Mouse (Mus musculus) liver, embryonic 16.5 days (tissue): ENCODE measurements around the gene Kpna4. TPM values are rescaled to one million over a fixed set of nuclear protein-coding genes. Genes with fewer than 3 reads are reported as not detected.

Source experiments
- ATAC-seq: fragments of 200-750 bp; cut with Nextera tagmentation; 2 replicates; pipeline ENCODE4 v1.8.0; 2017; ENCODE audit warnings: low read depth, mild to moderate bottlenecking, moderate number of reproducible peaks, moderate library complexity
- H3K27ac ChIP-seq: fragments of 300-500 bp; sonication (generic); 2 replicates; pipeline ENCODE4 v1.5.1; 2014; ENCODE audit warnings: mild to moderate bottlenecking, low read length
- H3K27me3 ChIP-seq: fragments of 300-500 bp; sonication (generic); 2 replicates; pipeline ENCODE4 v1.6.1; 2014; ENCODE audit warnings: low read depth, low read length, mixed read lengths; ENCODE audit not compliant: control insufficient read depth, insufficient read depth
- H3K36me3 ChIP-seq: fragments of 300-500 bp; sonication (generic); 2 replicates; pipeline ENCODE4 v1.6.1; 2014; ENCODE audit warnings: mild to moderate bottlenecking; ENCODE audit not compliant: control insufficient read depth, insufficient read depth
- H3K4me1 ChIP-seq: fragments of 300-500 bp; sonication (generic); 2 replicates; pipeline ENCODE4 v1.6.1; 2014; ENCODE audit warnings: low read depth, low read length, mixed read lengths; ENCODE audit not compliant: control insufficient read depth
- H3K4me2 ChIP-seq: fragments of 300-500 bp; sonication (generic); 2 replicates; pipeline ENCODE4 v1.6.1; 2014; ENCODE audit warnings: low read depth, low read length, mixed read lengths
- H3K4me3 ChIP-seq: fragments of 300-500 bp; sonication (generic); 2 replicates; pipeline ENCODE4 v1.5.1; 2014; ENCODE audit warnings: low read depth, mild to moderate bottlenecking, low read length
- H3K9ac ChIP-seq: fragments of 300-500 bp; sonication (generic); 2 replicates; pipeline ENCODE4 v1.6.1; 2014; ENCODE audit warnings: low read depth, low read length
- H3K9me3 ChIP-seq: fragments of 300-500 bp; sonication (generic); replicated peaks from 2 replicates; pipeline ENCODE4 v1.6.1; 2016; ENCODE audit warnings: low read length; ENCODE audit not compliant: control insufficient read depth
- WGBS: fragments of 180-500 bp; shearing (Covaris S2); extraction: QIAGEN DNeasy Blood & Tissue Kit; methylation state at CpG from one replicate; pipeline ENCODE4 v1.1.7; 2014; ENCODE audit not compliant: insufficient replicate concordance; 5-methylcytosine and 5-hydroxymethylcytosine counted together
- polyA plus RNA-seq: library from polyadenylated mRNA; unstranded; fragments of >200 nt; fragmentation: Nextera tagmentation; extraction: Ambion mirVana; gene quantifications from 2 replicates; pipeline ENCODE4 v1.2.1, GENCODE M21; 2015

Gene Kpna4
- polyA plus RNA-seq, 1 experiment from 2014 or later, result 8.5 TPM

DNA sequence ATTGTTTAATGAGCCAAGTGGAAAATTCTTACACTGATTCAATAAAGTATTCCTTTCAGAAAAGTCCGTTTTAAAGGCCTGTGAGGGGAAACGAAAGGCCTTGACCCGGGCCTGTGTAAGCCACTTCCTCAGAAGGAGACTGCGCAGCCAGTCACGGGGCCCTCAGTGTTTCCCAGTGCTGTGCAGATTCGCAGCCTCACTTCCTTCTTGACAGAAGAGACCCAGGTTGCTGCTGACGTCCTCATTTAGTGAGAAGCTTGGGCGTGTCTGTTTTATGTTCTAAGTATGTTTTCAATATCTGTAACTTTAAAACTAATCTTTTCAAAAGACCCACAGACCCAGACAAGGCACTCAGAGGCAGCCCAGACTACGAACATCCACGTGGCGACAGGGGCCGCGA is 29.6 kb upstream of the Kpna4 start:
- Histone ChIP-seq H3K9ac (no peak overlapping the region), H3K4me2 (no peak overlapping the region), H3K27ac (no peak overlapping the region), H3K27me3 (no peaks in the 10 kb centered on the region), H3K4me3 (no peak overlapping the region), H3K4me1 (no peaks in the 10 kb centered on the region), H3K36me3 (no peaks in the 10 kb centered on the region), H3K9me3 (no peaks in the 10 kb centered on the region)
- ATAC-seq, result 0 out of 2 replicates have a peak, but pooled peaks have one; percentile 37
- 47% methylated on average over 13 of the region's 13 CpGs for WGBS

DNA sequence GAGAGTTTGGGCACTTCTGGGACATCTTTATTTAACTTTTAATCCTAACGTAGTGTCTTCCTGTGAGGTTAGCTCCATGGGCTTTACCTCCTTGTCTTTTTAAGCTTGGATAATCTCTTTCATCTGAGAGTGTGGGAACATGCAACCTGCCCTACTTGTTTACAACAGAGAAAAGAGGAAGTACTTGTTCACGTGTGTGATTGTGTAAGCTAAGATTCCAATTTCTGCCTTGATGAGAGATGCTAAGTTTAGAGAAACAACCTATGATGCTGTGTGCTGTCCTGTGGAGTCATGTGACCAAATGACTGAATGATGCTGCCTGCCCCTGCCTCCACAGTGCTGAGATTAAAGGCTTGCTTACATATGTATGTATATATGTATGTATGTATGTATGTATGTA is 27.8 kb upstream of the Kpna4 start:
- H3K9me3 ChIP-seq, result no peaks in the 10 kb centered on the region
- H3K9ac ChIP-seq, result no peak overlapping the region
- H3K36me3 ChIP-seq, result no peaks in the 10 kb centered on the region
- H3K27me3 ChIP-seq, result no peaks in the 10 kb centered on the region
- no peak for ATAC-seq
- H3K27ac ChIP-seq, result no peak overlapping the region
- WGBS, result 28% methylated on average over 2 of the region's 2 CpGs
- H3K4me3 ChIP-seq, result no peak overlapping the region
- no peaks in the 10 kb centered on the region for H3K4me1 ChIP-seq
- H3K4me2 ChIP-seq, result no peak overlapping the region

DNA sequence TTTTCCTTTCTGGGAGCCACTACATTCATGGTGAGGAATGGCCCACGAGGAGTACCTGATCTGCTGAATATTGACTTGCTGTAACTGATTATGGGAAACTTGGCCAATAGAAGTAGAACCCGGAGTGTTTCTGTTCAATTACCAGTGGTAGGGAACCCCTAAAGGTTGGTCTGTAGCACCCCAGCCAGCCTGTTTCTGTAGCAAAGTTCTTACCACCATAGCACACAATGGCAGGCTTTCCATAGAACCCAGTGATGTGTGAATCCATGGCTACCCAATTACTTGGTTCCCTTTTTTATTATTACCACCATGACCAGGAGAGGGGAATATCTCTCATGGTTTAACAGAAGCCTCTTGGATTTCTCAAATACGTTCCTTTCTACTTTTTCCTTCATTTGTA is 24.0 kb upstream of the Kpna4 start:
- H3K4me1 ChIP-seq, result no peaks in the 10 kb centered on the region
- no peak overlapping the region for H3K4me2 ChIP-seq
- no peak overlapping the region for H3K27ac ChIP-seq
- no peaks in the 10 kb centered on the region for H3K36me3 ChIP-seq
- WGBS, result 67% methylated on average over 3 of the region's 3 CpGs
- H3K4me3 ChIP-seq, result no peak overlapping the region
- no peaks in the 10 kb centered on the region for H3K9me3 ChIP-seq
- no peak for ATAC-seq
- H3K9ac ChIP-seq, result no peak overlapping the region
- no peaks in the 10 kb centered on the region for H3K27me3 ChIP-seq

DNA sequence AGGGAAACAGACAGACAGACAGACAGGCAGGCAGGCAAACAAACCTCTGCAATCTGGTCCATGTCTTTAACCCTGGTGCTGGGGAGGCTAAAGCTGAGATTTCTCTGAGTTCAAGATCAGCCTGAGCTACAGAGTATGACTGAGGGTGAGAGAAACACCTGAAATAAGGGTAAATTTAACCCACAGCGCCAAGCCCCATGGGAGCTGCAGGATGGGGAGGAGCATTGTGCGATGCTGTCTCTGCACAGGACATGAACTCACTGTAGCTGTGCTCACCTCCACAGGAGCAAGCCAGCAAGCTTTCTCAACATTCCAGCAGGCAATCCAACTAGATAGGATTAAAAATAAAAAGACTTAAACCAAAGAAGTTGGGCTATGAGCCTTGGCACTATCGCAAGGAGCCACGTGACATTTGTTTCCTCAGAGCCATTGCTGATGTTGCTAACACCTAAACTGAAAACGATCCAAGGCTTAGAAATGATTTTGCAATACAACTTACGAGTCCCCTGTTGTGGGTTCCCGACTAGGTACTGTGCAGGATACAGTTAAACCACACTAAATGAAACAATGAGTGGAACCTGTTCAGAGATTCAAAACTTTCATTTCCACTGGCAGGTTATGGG is 15.6 kb upstream of the Kpna4 start:
- Histone ChIP-seq H3K27ac (no peak overlapping the region), H3K4me3 (no peak overlapping the region), H3K4me1 (no peaks in the 10 kb centered on the region), H3K4me2 (no peak overlapping the region), H3K36me3 (no peaks in the 10 kb centered on the region), H3K27me3 (no peaks in the 10 kb centered on the region), H3K9me3 (no peaks in the 10 kb centered on the region), H3K9ac (no peak overlapping the region)
- ATAC-seq, result no peak
- 61% methylated on average over 7 of the region's 7 CpGs for WGBS

DNA sequence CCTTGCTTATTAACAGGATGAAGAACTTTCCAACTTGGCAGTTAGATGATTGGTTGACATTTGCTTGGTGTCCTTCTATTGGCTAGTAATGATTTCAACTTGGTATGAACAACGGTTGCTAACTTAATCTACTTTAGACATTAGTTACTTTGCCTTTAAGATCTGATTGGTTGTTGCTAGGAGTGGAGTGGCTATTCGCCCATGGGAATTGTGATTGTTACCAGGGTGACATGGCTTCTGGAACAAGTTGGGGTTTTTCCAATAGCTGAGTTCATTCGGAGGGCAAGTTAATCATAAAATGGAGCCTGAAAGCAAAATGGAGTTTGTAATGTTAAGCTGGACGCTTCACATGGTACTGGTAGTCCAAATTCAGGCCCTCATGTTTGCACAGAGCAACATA is 13.9 kb upstream of the Kpna4 start:
- Histone ChIP-seq H3K4me3 (no peak overlapping the region), H3K4me1 (no peaks in the 10 kb centered on the region), H3K9ac (no peak overlapping the region), H3K27ac (no peak overlapping the region), H3K9me3 (no peaks in the 10 kb centered on the region), H3K36me3 (no peaks in the 10 kb centered on the region), H3K27me3 (no peaks in the 10 kb centered on the region), H3K4me2 (no peak overlapping the region)
- 66% methylated on average over 4 of the region's 4 CpGs for WGBS
- ATAC-seq, result no peak

DNA sequence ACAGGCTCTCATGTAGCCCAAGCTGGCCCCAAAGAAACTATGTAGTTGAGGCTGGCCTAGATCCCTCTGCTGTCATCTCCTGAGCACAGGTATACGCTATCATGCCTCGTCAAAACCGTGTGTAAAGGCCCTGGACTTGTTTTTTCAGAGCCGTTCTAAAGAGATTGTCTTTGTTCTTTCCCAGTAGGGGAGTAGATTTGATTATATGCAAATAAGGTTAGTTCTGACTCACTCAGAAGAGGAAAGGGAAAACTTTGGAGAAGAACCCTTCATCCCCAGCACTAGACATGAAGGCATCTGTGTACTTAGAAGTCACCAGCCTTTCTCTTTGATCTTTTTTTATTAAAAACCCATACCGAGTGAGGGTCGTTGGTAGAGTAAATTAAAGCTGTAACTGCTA is 9.1 kb upstream of the Kpna4 start:
- H3K4me1 ChIP-seq, result no peaks in the 10 kb centered on the region
- H3K4me3 ChIP-seq, result no peak overlapping the region
- WGBS, result 69% methylated on average over 6 of the region's 6 CpGs

DNA sequence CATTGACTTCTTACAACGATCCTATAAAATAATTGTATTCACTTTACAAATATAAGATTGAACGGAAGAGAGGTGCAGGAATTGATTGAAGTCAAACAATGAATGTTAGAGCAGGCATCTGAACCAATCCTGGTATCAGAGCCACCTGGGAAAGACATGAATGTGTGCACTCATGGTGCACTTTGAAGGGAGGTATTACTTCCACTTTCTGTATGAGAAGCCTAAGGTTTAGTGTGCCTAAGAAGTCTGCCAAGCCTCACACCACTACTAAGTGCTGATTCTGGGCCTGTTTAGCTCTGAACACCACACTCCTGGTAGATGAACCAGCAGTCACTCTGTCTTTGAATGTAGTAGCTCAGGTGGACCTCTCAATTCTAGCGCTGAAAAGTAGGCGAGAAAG is 4.1 kb upstream of the Kpna4 start:
- Histone ChIP-seq H3K4me1 (no peaks in the 10 kb centered on the region; the same call in 1 of the 2 replicates), H3K4me3 (no peak overlapping the region), H3K36me3 (no peaks in the 10 kb centered on the region), H3K9me3 (no peaks in the 10 kb centered on the region), H3K27ac (no peak overlapping the region), H3K4me2 (no peak overlapping the region), H3K9ac (no peak overlapping the region), H3K27me3 (no peaks in the 10 kb centered on the region)
- WGBS, result 68% methylated on average over 4 of the region's 4 CpGs
- ATAC-seq, result no peak

More for the DNA sequence above, 9.1 kb upstream of the Kpna4 start:
- no peak overlapping the region for H3K27ac ChIP-seq
- no peak for ATAC-seq
- H3K9me3 ChIP-seq, result no peaks in the 10 kb centered on the region
- no peak overlapping the region for H3K4me2 ChIP-seq
- H3K9ac ChIP-seq, result no peak overlapping the region
- H3K36me3 ChIP-seq, result no peaks in the 10 kb centered on the region
- no peaks in the 10 kb centered on the region for H3K27me3 ChIP-seq

DNA sequence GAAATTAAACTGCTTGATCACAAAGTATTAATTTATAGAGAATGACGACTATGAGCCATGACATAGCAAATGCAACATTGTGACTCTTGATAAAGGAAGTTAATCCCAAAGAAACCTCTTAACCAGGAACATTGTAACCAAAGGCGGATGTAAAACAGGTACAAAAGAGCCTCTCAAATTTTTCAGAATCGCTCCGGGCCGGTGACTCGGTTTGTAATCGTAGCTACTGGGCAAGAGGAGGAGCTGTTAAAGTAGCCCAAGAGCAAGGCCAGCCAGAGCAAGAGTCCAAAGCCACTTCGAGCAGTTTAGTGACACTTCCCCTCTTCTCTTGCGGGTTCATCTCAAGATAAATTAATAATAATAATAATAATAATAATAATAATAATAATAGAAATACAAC is 780 bp upstream of the Kpna4 start:
- ATAC-seq, result no peak
- Histone ChIP-seq H3K9ac (peak overlapping the region; percentile 96), H3K27me3 (no peaks in the 10 kb centered on the region), H3K4me2 (peak overlapping the region; percentile 88), H3K9me3 (no peaks in the 10 kb centered on the region), H3K4me3 (peak overlapping the region; percentile 98), H3K27ac (peak overlapping the region; percentile 93), H3K4me1 (peaks cover 3% of the 10 kb centered on the region), H3K36me3 (no peaks in the 10 kb centered on the region)
- 6% methylated on average over 9 of the region's 9 CpGs for WGBS

DNA sequence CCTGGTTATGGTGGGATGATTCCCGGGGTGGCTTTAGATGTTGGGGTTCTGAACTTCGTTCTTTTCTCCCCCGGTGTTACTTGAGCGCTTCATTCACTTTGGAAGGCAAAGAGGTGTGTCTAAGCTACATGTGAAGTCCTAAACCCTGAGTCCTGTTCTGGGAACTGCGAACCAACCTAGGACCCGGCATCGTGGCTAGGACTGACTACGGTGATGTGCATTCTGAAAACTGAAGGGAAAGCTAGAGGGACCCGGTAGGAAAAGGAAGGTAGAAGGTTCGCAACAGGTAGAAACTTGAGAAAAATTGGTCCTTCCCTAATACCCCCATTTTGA is 399 bp upstream of the Kpna4 start:
- H3K4me1 ChIP-seq, result peaks cover 3% of the 10 kb centered on the region
- ATAC-seq, result peak; percentile 27
- no peaks in the 10 kb centered on the region for H3K9me3 ChIP-seq
- under 1% methylated on average over 10 of the region's 10 CpGs for WGBS
- H3K4me3 ChIP-seq, result peak overlapping the region; percentile 98
- H3K9ac ChIP-seq, result peak overlapping the region; percentile 96
- H3K27ac ChIP-seq, result peak overlapping the region; percentile 93
- no peaks in the 10 kb centered on the region for H3K36me3 ChIP-seq
- H3K4me2 ChIP-seq, result peak overlapping the region; percentile 88
- H3K27me3 ChIP-seq, result no peaks in the 10 kb centered on the region
